Mouse (Mus musculus): Measurements from ENCODE around the gene Pet2. TPM values are rescaled to one million over a fixed set of nuclear protein-coding genes. Genes with fewer than 3 reads are reported as not detected.

The Pet2 gene
- not detected in 2 replicates for polyA plus RNA-seq (2015; fragmentation: Nextera tagmentation; extraction: Ambion mirVana)

- Histone ChIP-seq H3K9me3 (ENCODE audit: control insufficient read depth, low read length) (no peaks in the 10 kb centered on the region; the same call in none of the 2 replicates), H3K9ac (replicated peaks; ENCODE audit: low read depth, low read length) (no peak within 1 kb of the TSS), H3K27ac (ENCODE audit: low read length) (no peak within 1 kb of the TSS), H3K4me1 (replicated peaks; ENCODE audit: control insufficient read depth, insufficient read depth, low read length) (no peaks in the 10 kb centered on the region), H3K27me3 (replicated peaks; ENCODE audit: control insufficient read depth, insufficient read depth, low read length) (no peaks in the 10 kb centered on the region), H3K4me2 (ENCODE audit: low read length) (no peak within 1 kb of the TSS), H3K36me3 (ENCODE audit: control insufficient read depth, insufficient read depth) (no peaks in the 10 kb centered on the region), H3K4me3 (replicated peaks; ENCODE audit: low read length) (no peak within 1 kb of the TSS)
- no peak for ATAC-seq
- WGBS: 94% methylated on average over 9 of the region's 9 CpGs
Measured at GRCm38 (mm10) chrX:89409589-89409988, at the start of gene Pet2. TSS of gene Pet2 (minus strand) at chrX:89409689.
